Mouse (Mus musculus): ENCODE measurements around the gene Gart. TPM values are rescaled to one million over a fixed set of nuclear protein-coding genes. Genes with fewer than 3 reads are reported as not detected.

Gene Gart
- polyA plus RNA-seq, 1 experiment: 173 TPM

GRCm38 (mm10) chr16:91618511-91619501, 27.9 kb downstream of the Gart start, which contains the start of gene Dnajc28:
TSS of gene Dnajc28 (minus strand) at chr16:91619026.
- Histone ChIP-seq H3K36me3 (replicated peaks; ENCODE audit: low read length) (peaks cover 42% of the 10 kb centered on the region), H3K4me3 (replicated peaks) (peak within 1 kb of the TSS; percentile 93)
- TF ChIP-seq FLI1 (IDR thresholded peaks at IDR 0.05; ENCODE audit: low read length) (no peak), GATA1 (IDR thresholded peaks at IDR 0.05; ENCODE audit: borderline replicate concordance, low read length) (no peak)

GRCm38 (mm10) chr16:91614552-91614951, 32.2 kb downstream of the Gart start:
- no peak overlapping the region for H3K4me3 ChIP-seq (replicated peaks)
- H3K9me3 ChIP-seq: no peaks in the 10 kb centered on the region
- TF ChIP-seq GATA1 (IDR thresholded peaks at IDR 0.05; ENCODE audit: borderline replicate concordance, low read length) (no peak), FLI1 (IDR thresholded peaks at IDR 0.05; ENCODE audit: low read length) (no peak)
- no peaks in the 10 kb centered on the region for H3K36me3 ChIP-seq (replicated peaks; ENCODE audit: low read length)
- peaks cover 29% of the 10 kb centered on the region for H3K4me1 ChIP-seq
- H3K27me3 ChIP-seq (replicated peaks): peaks cover 11% of the 10 kb centered on the region

More at GRCm38 (mm10) chr16:91618511-91619501, 27.9 kb downstream of the Gart start, which contains the start of gene Dnajc28:
- H3K9me3 ChIP-seq: no peaks in the 10 kb centered on the region
- peaks cover 20% of the 10 kb centered on the region for H3K4me1 ChIP-seq
- H3K27me3 ChIP-seq (replicated peaks): peaks cover 4% of the 10 kb centered on the region

- Histone ChIP-seq H3K4me3 (replicated peaks) (no peak overlapping the region), H3K4me1 (peaks cover 13% of the 10 kb centered on the region), H3K27me3 (replicated peaks) (peaks cover 15% of the 10 kb centered on the region), H3K9me3 (peaks cover 5% of the 10 kb centered on the region), H3K36me3 (replicated peaks; ENCODE audit: low read length) (no peaks in the 10 kb centered on the region)
- TF ChIP-seq GATA1 (IDR thresholded peaks at IDR 0.05; ENCODE audit: borderline replicate concordance, low read length): no peak
- no peak for TF ChIP-seq FLI1 (IDR thresholded peaks at IDR 0.05; ENCODE audit: low read length)
These were observed 34.2 kb downstream of the Gart start for GRCm38 (mm10) chr16:91612525-91612924.

- peaks cover 5% of the 10 kb centered on the region for H3K9me3 ChIP-seq
- no peak for TF ChIP-seq FLI1 (IDR thresholded peaks at IDR 0.05; ENCODE audit: low read length)
- no peak for TF ChIP-seq GATA1 (IDR thresholded peaks at IDR 0.05; ENCODE audit: borderline replicate concordance, low read length)
- no peak overlapping the region for H3K4me3 ChIP-seq (replicated peaks)
- H3K27me3 ChIP-seq (replicated peaks): peaks cover 13% of the 10 kb centered on the region
- H3K4me1 ChIP-seq: peaks cover 16% of the 10 kb centered on the region
- H3K36me3 ChIP-seq (replicated peaks; ENCODE audit: low read length): no peaks in the 10 kb centered on the region
These were observed 35.5 kb downstream of the Gart start for GRCm38 (mm10) chr16:91611248-91611647.

GRCm38 (mm10) chr16:91609501-91610245, 37.1 kb downstream of the Gart start:
- peaks cover 17% of the 10 kb centered on the region for H3K27me3 ChIP-seq (replicated peaks)
- H3K9me3 ChIP-seq: peaks cover 5% of the 10 kb centered on the region
- no peak for TF ChIP-seq FLI1 (IDR thresholded peaks at IDR 0.05; ENCODE audit: low read length)
- H3K4me3 ChIP-seq (replicated peaks): no peak overlapping the region
- H3K36me3 ChIP-seq (replicated peaks; ENCODE audit: low read length): no peaks in the 10 kb centered on the region
- H3K4me1 ChIP-seq: peaks cover 16% of the 10 kb centered on the region

- TF ChIP-seq FLI1 (IDR thresholded peaks at IDR 0.05; ENCODE audit: low read length) (no peak), GATA1 (IDR thresholded peaks at IDR 0.05; ENCODE audit: borderline replicate concordance, low read length) (no peak)
- H3K36me3 ChIP-seq (replicated peaks; ENCODE audit: low read length): no peaks in the 10 kb centered on the region
- H3K9me3 ChIP-seq: peaks cover 5% of the 10 kb centered on the region
- peak overlapping the region; percentile 3 for H3K4me3 ChIP-seq (replicated peaks)
- peaks cover 13% of the 10 kb centered on the region for H3K27me3 ChIP-seq (replicated peaks)
- peaks cover 7% of the 10 kb centered on the region for H3K4me1 ChIP-seq
These were observed 39.8 kb downstream of the Gart start for GRCm38 (mm10) chr16:91606958-91607357.

GRCm38 (mm10) chr16:91605156-91605555, 41.6 kb downstream of the Gart start:
- no peaks in the 10 kb centered on the region for H3K36me3 ChIP-seq (replicated peaks; ENCODE audit: low read length)
- H3K4me3 ChIP-seq (replicated peaks): no peak overlapping the region
- peaks cover 5% of the 10 kb centered on the region for H3K9me3 ChIP-seq
- peaks cover 17% of the 10 kb centered on the region for H3K4me1 ChIP-seq
- H3K27me3 ChIP-seq (replicated peaks): peaks cover 22% of the 10 kb centered on the region
- TF ChIP-seq GATA1 (IDR thresholded peaks at IDR 0.05; ENCODE audit: borderline replicate concordance, low read length) (no peak), FLI1 (IDR thresholded peaks at IDR 0.05; ENCODE audit: low read length) (no peak)

GRCm38 (mm10) chr16:91601693-91602092, 45.1 kb downstream of the Gart start:
- Histone ChIP-seq H3K9me3 (no peaks in the 10 kb centered on the region), H3K36me3 (replicated peaks; ENCODE audit: low read length) (no peaks in the 10 kb centered on the region), H3K4me1 (peaks cover 38% of the 10 kb centered on the region), H3K4me3 (replicated peaks) (no peak overlapping the region), H3K27me3 (replicated peaks) (peaks cover 19% of the 10 kb centered on the region)
- no peak for TF ChIP-seq GATA1 (IDR thresholded peaks at IDR 0.05; ENCODE audit: borderline replicate concordance, low read length)
- no peak for TF ChIP-seq FLI1 (IDR thresholded peaks at IDR 0.05; ENCODE audit: low read length)

GRCm38 (mm10) chr16:91601081-91601480, 45.7 kb downstream of the Gart start:
- H3K27me3 ChIP-seq (replicated peaks): peaks cover 16% of the 10 kb centered on the region
- no peaks in the 10 kb centered on the region for H3K36me3 ChIP-seq (replicated peaks; ENCODE audit: low read length)
- H3K4me1 ChIP-seq: peaks cover 44% of the 10 kb centered on the region
- H3K9me3 ChIP-seq: no peaks in the 10 kb centered on the region
- TF ChIP-seq FLI1 (IDR thresholded peaks at IDR 0.05; ENCODE audit: low read length) (no peak), GATA1 (IDR thresholded peaks at IDR 0.05; ENCODE audit: borderline replicate concordance, low read length) (no peak)
- peak overlapping the region; percentile 26 for H3K4me3 ChIP-seq (replicated peaks)
